In the genomic region with DNA sequence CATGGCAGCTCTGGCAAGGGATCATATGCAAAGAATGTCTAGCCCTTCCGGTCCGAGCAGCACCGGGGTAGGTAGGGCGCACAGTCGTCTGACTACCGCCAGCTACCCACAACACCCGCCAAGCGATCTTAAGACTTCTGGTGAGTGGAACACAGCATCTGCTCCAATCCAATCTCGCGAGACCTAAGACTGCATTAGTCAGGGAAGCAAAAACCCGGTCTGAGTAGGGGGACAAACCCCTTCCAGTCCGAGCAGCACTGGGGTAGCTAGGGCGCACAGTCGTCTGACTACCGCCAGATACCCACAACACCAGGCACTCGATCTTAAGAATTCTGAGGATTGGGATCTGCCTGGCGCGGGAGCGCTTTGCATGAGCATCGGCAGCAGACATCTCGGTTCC, we compare ENCODE assay signal across 3 mouse cellular contexts. TPM values are rescaled to one million over a fixed set of nuclear protein-coding genes. Genes with fewer than 3 reads are reported as not detected.
"Had no signal": no experiment of that assay in that cellular context is flagged by ENCODE, and none has a peak within 500 bp of the region (broad histone marks: within the 10 kb centered on the region; RNA-seq: fewer than 3 reads in every experiment).

No protein-coding gene starts in this region.

RNA-seq across cellular contexts. Expression of gene Nap1l2, which starts 57.1 kb away (rescaled TPM):
- total RNA-seq: megakaryocyte progenitor cell, adult 5-6 weeks; monocyte, adult 5-6 weeks had no signal
- polyA plus RNA-seq: spleen, adult 2 months had no signal
